7 mouse cellular contexts compared by ENCODE assay signal in the genomic region with DNA sequence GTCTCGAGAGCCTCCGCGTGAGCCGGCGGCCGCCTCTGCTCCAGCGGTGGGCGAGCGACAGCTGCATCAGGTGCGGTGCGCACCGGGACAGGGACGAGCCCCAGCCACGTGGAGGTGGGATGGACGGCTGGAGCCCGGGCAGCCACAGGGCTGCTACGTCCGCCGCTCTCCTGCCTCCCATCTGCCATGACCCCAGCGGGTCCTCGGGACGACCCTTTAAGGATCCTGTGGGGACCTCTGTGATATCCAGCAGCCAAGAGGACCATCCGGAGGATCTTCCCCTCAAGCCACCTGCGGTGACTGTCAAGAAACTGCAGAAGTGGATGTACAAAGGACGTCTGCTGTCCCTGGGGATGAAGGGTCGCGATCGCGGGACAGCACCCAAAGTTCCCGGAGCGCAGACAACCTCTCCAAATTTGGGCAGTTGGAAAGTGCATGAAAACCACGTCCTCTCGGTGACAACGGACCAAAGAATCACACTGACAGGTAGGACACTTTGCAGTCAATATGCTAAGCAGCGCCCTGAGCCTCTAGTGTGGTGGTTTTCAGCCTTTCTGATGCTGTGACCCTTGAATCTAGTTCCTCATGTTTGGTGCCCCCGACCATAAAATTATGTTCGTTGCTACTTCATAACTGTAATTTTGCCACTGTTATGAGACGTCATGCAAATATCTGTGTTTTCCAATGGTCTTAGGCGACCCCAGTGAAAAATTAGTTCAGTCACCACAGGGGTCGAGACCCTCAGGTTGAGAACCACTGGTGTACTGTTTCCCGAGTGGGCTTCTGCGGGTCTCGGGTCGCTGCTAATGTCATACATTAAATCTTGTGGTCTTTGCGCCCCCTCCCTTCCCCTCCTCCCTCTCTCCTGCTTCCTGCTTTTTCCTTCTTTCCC. TPM values are rescaled to one million over a fixed set of nuclear protein-coding genes. Genes with fewer than 3 reads are reported as not detected.
DNase-seq lines count a peak whose midpoint lies in the region; ATAC-seq and TF ChIP-seq lines count a peak whose summit lies in the region.

No protein-coding gene starts in this region.

- H3K4me3 ChIP-seq in thymus, adult 2 months (ENCODE audit: control insufficient read depth, insufficient read depth, low read length), result peak overlapping the region; percentile 67
- peak overlapping the region; percentile 73 for H3K4me3 ChIP-seq in embryonic facial prominence, embryonic 11.5 days (ENCODE audit: low read depth, low read length)
- peak overlapping the region; percentile 72 for H3K4me3 ChIP-seq in intestine, embryonic 14.5 days (ENCODE audit: low read depth, low read length)
- peak overlapping the region; percentile 25 for H3K4me3 ChIP-seq in myocyte

- TF ChIP-seq CTCF in thymus, adult 2 months (IDR thresholded peaks at IDR 0.05; ENCODE audit: borderline replicate concordance, control insufficient read depth, extremely low read depth, insufficient read depth, low read length, poor library complexity), result no peak

- no peak for DNase-seq in thymus, adult 2 months
- no peak for DNase-seq in thymus, postnatal 36 days
- no peak for DNase-seq in embryonic facial prominence, embryonic 11.5 days (ENCODE audit: low spot score)
- peak; percentile 86 for DNase-seq in intestine, embryonic 14.5 days (ENCODE audit: low spot score)
- no peak for DNase-seq in gastrocnemius, postnatal 36 days
- no peak for DNase-seq in testis, postnatal 10 days (ENCODE audit: low spot score)

- no peaks in the 10 kb centered on the region for H3K36me3 ChIP-seq in thymus, adult 2 months (ENCODE audit: control insufficient read depth, insufficient read depth, low read length)
- no peaks in the 10 kb centered on the region for H3K36me3 ChIP-seq in embryonic facial prominence, embryonic 11.5 days (replicated peaks; ENCODE audit: control insufficient read depth, insufficient read depth, low read depth, low read length)
- no peaks in the 10 kb centered on the region for H3K36me3 ChIP-seq in intestine, embryonic 14.5 days (ENCODE audit: control insufficient read depth, insufficient read depth, low read length)
- H3K36me3 ChIP-seq in myocyte (ENCODE audit: control insufficient read depth, insufficient read depth), result no peaks in the 10 kb centered on the region

- ATAC-seq in embryonic facial prominence, embryonic 11.5 days (replicated peaks; ENCODE audit: insufficient number of reproducible peaks, low FRiP score, low TSS enrichment, low read depth), result no peak; the same call in none of the 2 replicates
- no peak; the same call in 1 of the 2 replicates for ATAC-seq in intestine, embryonic 14.5 days (replicated peaks; ENCODE audit: low FRiP score, low TSS enrichment, low read depth)

- H3K79me2 ChIP-seq in myocyte (ENCODE audit: control insufficient read depth, insufficient read depth), result no peaks in the 10 kb centered on the region

- 3% methylated on average over 45 of the region's 45 CpGs for whole genome bisulfite sequencing in thymus, adult 2 months
- WGBS in embryonic facial prominence, embryonic 11.5 days, result under 1% methylated on average over 42 of the region's 45 CpGs
- under 1% methylated on average over 45 of the region's 45 CpGs for WGBS in intestine, embryonic 14.5 days

- H3K27me3 ChIP-seq in thymus, adult 2 months (ENCODE audit: control insufficient read depth, insufficient read depth, low read length), result no peaks in the 10 kb centered on the region; the same call in 1 of the 2 replicates
- H3K27me3 ChIP-seq in embryonic facial prominence, embryonic 11.5 days (ENCODE audit: control insufficient read depth, insufficient read depth, low read length), result no peaks in the 10 kb centered on the region; the same call in 1 of the 2 replicates
- H3K27me3 ChIP-seq in intestine, embryonic 14.5 days (replicated peaks; ENCODE audit: control insufficient read depth, insufficient read depth, low read length), result no peaks in the 10 kb centered on the region; the same call in 1 of the 2 replicates
- no peaks in the 10 kb centered on the region for H3K27me3 ChIP-seq in myocyte (ENCODE audit: control insufficient read depth, insufficient read depth, insufficient read length)

- H3K9me3 ChIP-seq in embryonic facial prominence, embryonic 11.5 days (replicated peaks; ENCODE audit: control insufficient read depth, low read length), result no peaks in the 10 kb centered on the region
- no peaks in the 10 kb centered on the region for H3K9me3 ChIP-seq in intestine, embryonic 14.5 days (ENCODE audit: control insufficient read depth, low read length)

- intact Hi-C loops in gastrocnemius, postnatal 36 days (cut with DNase I), result no loop called here

- peak overlapping the region; percentile 91 for H3K4me2 ChIP-seq in embryonic facial prominence, embryonic 11.5 days (ENCODE audit: low read depth, low read length)
- peak overlapping the region; percentile 61 for H3K4me2 ChIP-seq in intestine, embryonic 14.5 days (ENCODE audit: low read length)
- H3K4me2 ChIP-seq in myocyte (ENCODE audit: low read depth), result peak overlapping the region; percentile 90

- TF ChIP-seq POLR2A in thymus, adult 2 months (IDR thresholded peaks at IDR 0.05; ENCODE audit: control insufficient read depth, extremely low read depth, insufficient read depth, low read length, poor library complexity), result no peak
- TF ChIP-seq POLR2A in myocyte (IDR thresholded peaks at IDR 0.05; ENCODE audit: insufficient read length, low read depth), result peak; percentile 23

- H3K4me1 ChIP-seq in thymus, adult 2 months (replicated peaks; ENCODE audit: control insufficient read depth, insufficient read depth, low read length), result peaks cover 24% of the 10 kb centered on the region
- no peaks in the 10 kb centered on the region for H3K4me1 ChIP-seq in embryonic facial prominence, embryonic 11.5 days (ENCODE audit: control insufficient read depth, insufficient read depth, low read length)
- H3K4me1 ChIP-seq in intestine, embryonic 14.5 days (replicated peaks; ENCODE audit: control insufficient read depth, insufficient read depth, low read length), result peaks cover 10% of the 10 kb centered on the region; the same call in 1 of the 2 replicates

- peak overlapping the region; percentile 78 for H3K9ac ChIP-seq in embryonic facial prominence, embryonic 11.5 days (replicated peaks; ENCODE audit: low read length)
- H3K9ac ChIP-seq in intestine, embryonic 14.5 days (ENCODE audit: low read length), result peak overlapping the region; percentile 77

- peak overlapping the region; percentile 57 for H3ac ChIP-seq in myocyte (ENCODE audit: control insufficient read depth, insufficient read length)

- H3K27ac ChIP-seq in thymus, adult 2 months (ENCODE audit: control insufficient read depth, insufficient read depth, low read length), result no peak overlapping the region
- H3K27ac ChIP-seq in embryonic facial prominence, embryonic 11.5 days (replicated peaks; ENCODE audit: low read depth, low read length), result 0 out of 2 replicates have a peak overlapping the region, but pooled peaks have one; percentile 82
- peak overlapping the region; percentile 94 for H3K27ac ChIP-seq in intestine, embryonic 14.5 days (ENCODE audit: low read depth)

TF ChIP-seq in myocyte, 11 proteins besides CTCF, POLR2A, EP300 and RAD21:
- TF ChIP-seq USF1 (IDR thresholded peaks at IDR 0.05; ENCODE audit: low read depth) (no peak), MYOD1 (IDR thresholded peaks at IDR 0.05; ENCODE audit: control insufficient read depth in 1 of 3, insufficient read length in 2 of 3, low read depth in 2 of 3) (peak in 2 of 3 experiments; percentile 43 to 64), MYOG (IDR thresholded peaks at IDR 0.05; ENCODE audit: control insufficient read depth in 1 of 3, insufficient read depth in 1 of 3, insufficient read length in 2 of 3, low read depth in 2 of 3) (no peak), SRF (IDR thresholded peaks at IDR 0.05; ENCODE audit: control insufficient read depth, insufficient read length, low read depth) (peak; percentile 60)

RNA-seq across cellular contexts. Expression of a gene that starts 1.3 kb away (rescaled TPM):
- polyA plus RNA-seq in thymus, adult 2 months (2012; rRNA removed), result 3.5 and 4.6 TPM in 2 replicates
- 1.9 and 2.0 TPM in 2 replicates for polyA plus RNA-seq in embryonic facial prominence, embryonic 11.5 days (2014; fragmentation: Nextera tagmentation; extraction: Ambion mirVana)
- 3.9 TPM in 2 replicates for polyA plus RNA-seq in intestine, embryonic 14.5 days (2014; fragmentation: Nextera tagmentation; extraction: Ambion mirVana)
- 0.73 TPM for polyA plus RNA-seq in myocyte (2012; fragmentation: generic; extraction: Trizol)
- under 1 TPM; 0.79 to 0.82 TPM for total RNA-seq in gastrocnemius, postnatal 36 days (2021)

RNA-seq across cellular contexts. Expression of a gene that starts 51.1 kb away (rescaled TPM):
- polyA plus RNA-seq in thymus, adult 2 months (2012; rRNA removed), result 19.2 and 20.6 TPM in 2 replicates
- 57.8 and 70.0 TPM in 2 replicates for polyA plus RNA-seq in embryonic facial prominence, embryonic 11.5 days (2014; fragmentation: Nextera tagmentation; extraction: Ambion mirVana)
- polyA plus RNA-seq in intestine, embryonic 14.5 days (2014; fragmentation: Nextera tagmentation; extraction: Ambion mirVana), result 46.2 and 50.7 TPM in 2 replicates
- polyA plus RNA-seq in myocyte (2012; fragmentation: generic; extraction: Trizol), result 18.7 TPM
- 10 to 100 TPM; 17.2 to 18.0 TPM for total RNA-seq in gastrocnemius, postnatal 36 days (2021)
